Mouse (Mus musculus) left cerebral cortex, adult 18-20 months (tissue): ENCODE results near the gene Golga2. TPM values are rescaled to one million over a fixed set of nuclear protein-coding genes. Genes with fewer than 3 reads are reported as not detected.

ENCODE experiments used
- DNase-seq, 2 experiments: peaks; one replicate each; pipeline ENCODE4 v3.0.0; 2021 to 2022; ENCODE audit warnings: low spot score in 2 of 2, mixed read lengths in 1 of 2
- long read RNA-seq, 2 experiments: library from polyadenylated mRNA; stranded (forward); transcript quantifications; one replicate each; pipeline ENCODE4 v2.0.0; 2021
- total RNA-seq, 2 experiments: library from RNA; stranded (reverse); gene quantifications; 2 replicates each; pipeline ENCODE4 v1.2.3; 2021

The Golga2 gene
- total RNA-seq = 10 to 100 TPM; 84.2 to 88.5 TPM
- long read RNA-seq, experiment 1, full-length matches to known transcripts = 26 of 80 reads
- long read RNA-seq, experiment 1, partial matches to known transcripts = 23 of 80 reads
- long read RNA-seq, experiment 1, other reads (novel, unspliced or antisense) = 31 of 80 reads
- long read RNA-seq, experiment 2, full-length matches to known transcripts = 22 of 56 reads
- long read RNA-seq, experiment 2, partial matches to known transcripts = 13 of 56 reads
- long read RNA-seq, experiment 2, other reads (novel, unspliced or antisense) = 21 of 56 reads

- no peak for DNase-seq
Observed at GRCm38 (mm10) chr2:32287334-32287840, at the start of gene Golga2. Gene Golga2, plus strand, starts transcription at chr2:32287384.

- no peak for DNase-seq
Observed at GRCm38 (mm10) chr2:32237571-32237970, 49.6 kb upstream of the Golga2 start.

GRCm38 (mm10) chr2:32238708-32239435 lies 48.3 kb upstream of the Golga2 start:
- no peak for DNase-seq

- DNase-seq = no peak
Observed at GRCm38 (mm10) chr2:32240591-32240990, 46.6 kb upstream of the Golga2 start.

GRCm38 (mm10) chr2:32242986-32243385 lies 44.2 kb upstream of the Golga2 start:
- no peak for DNase-seq

GRCm38 (mm10) chr2:32246741-32247140 lies 40.4 kb upstream of the Golga2 start:
- DNase-seq = no peak

GRCm38 (mm10) chr2:32248377-32249361 lies 38.5 kb upstream of the Golga2 start:
- DNase-seq = no peak

GRCm38 (mm10) chr2:32251791-32252527 lies 35.2 kb upstream of the Golga2 start:
- no peak for DNase-seq

- DNase-seq = no peak
Observed at GRCm38 (mm10) chr2:32252658-32253057, 34.5 kb upstream of the Golga2 start.

- DNase-seq = no peak
Observed at GRCm38 (mm10) chr2:32253352-32253751, 33.8 kb upstream of the Golga2 start.

GRCm38 (mm10) chr2:32254563-32254962 lies 32.6 kb upstream of the Golga2 start:
- no peak for DNase-seq

- DNase-seq = no peak
Observed at GRCm38 (mm10) chr2:32256273-32256672, 30.9 kb upstream of the Golga2 start.

GRCm38 (mm10) chr2:32258887-32259533 lies 28.2 kb upstream of the Golga2 start:
- no peak for DNase-seq

GRCm38 (mm10) chr2:32259657-32260417 lies 27.3 kb upstream of the Golga2 start, which contains the start of gene Uck1:
Gene Uck1, minus strand, starts transcription at chr2:32260159.
- peak; percentile 84 to 92 for DNase-seq

GRCm38 (mm10) chr2:32260635-32261034 lies 26.5 kb upstream of the Golga2 start:
- peak in 1 of 2 experiments; percentile 22 for DNase-seq

- DNase-seq = no peak
Observed at GRCm38 (mm10) chr2:32275823-32276222, 11.4 kb upstream of the Golga2 start.

- no peak for DNase-seq
Observed at GRCm38 (mm10) chr2:32282289-32282688, 4.9 kb upstream of the Golga2 start.

- DNase-seq = peak in 1 of 2 experiments; percentile 45
Observed at GRCm38 (mm10) chr2:32282727-32283126, 4.5 kb upstream of the Golga2 start.

GRCm38 (mm10) chr2:32283986-32284385 lies 3.2 kb upstream of the Golga2 start:
- DNase-seq = no peak
